Comparison of ENCODE assay signal across 20 mouse cellular contexts in genomic region chr2:178610211-178610975, GRCm38 (mm10).
DNase-seq lines count a peak whose midpoint lies in the region; ATAC-seq and TF ChIP-seq lines count a peak whose summit lies in the region.
"Had no signal": no experiment of that assay in that cellular context is flagged by ENCODE, and none has a peak within 500 bp of the region (broad histone marks: within the 10 kb centered on the region; RNA-seq: fewer than 3 reads in every experiment).

No protein-coding gene starts in this region.

- H3K9me3 ChIP-seq in forebrain, embryonic 11.5 days (ENCODE audit: control insufficient read depth, low read length) = no peaks in the 10 kb centered on the region
- H3K9me3 ChIP-seq in forebrain, embryonic 12.5 days = no peaks in the 10 kb centered on the region
- H3K9me3 ChIP-seq in kidney, embryonic 15.5 days (replicated peaks) = no peaks in the 10 kb centered on the region
- H3K9me3 ChIP-seq: embryonic facial prominence, embryonic 15.5 days; intestine, embryonic 15.5 days had no signal

- no peak for DNase-seq in forebrain, embryonic 11.5 days (ENCODE audit: low spot score)
- no peak for DNase-seq in brain, embryonic 14.5 days (ENCODE audit: low read depth)
- peak; percentile 41 to 69 for DNase-seq in kidney, postnatal 4 days
- DNase-seq in right cerebral cortex, postnatal 4 days = no peak
- no peak for DNase-seq in left cerebral cortex, postnatal 14 days (ENCODE audit: low spot score in 2 of 2)
- DNase-seq in spleen, postnatal 4 days (ENCODE audit: low spot score in 2 of 2) = no peak
- DNase-seq: adrenal gland, adult 2 months; cerebellum, postnatal 10 days; embryo, embryonic 11 days; heart, postnatal 10 days; left cerebral cortex, postnatal 4 days; lung, postnatal 10 days; thymus, postnatal 14 days had no signal

- no peak overlapping the region for H3K9ac ChIP-seq in forebrain, embryonic 11.5 days (ENCODE audit: low read length)
- H3K9ac ChIP-seq in forebrain, embryonic 12.5 days = no peak overlapping the region
- H3K9ac ChIP-seq in kidney, embryonic 15.5 days = no peak overlapping the region
- H3K9ac ChIP-seq: embryonic facial prominence, embryonic 15.5 days; hindbrain, embryonic 14.5 days; intestine, embryonic 15.5 days; liver, embryonic 14.5 days had no signal

- 0 out of 2 replicates have a peak, but pooled peaks have one; percentile 31 for ATAC-seq in forebrain, embryonic 11.5 days (replicated peaks; ENCODE audit: low FRiP score)
- no peak for ATAC-seq in forebrain, embryonic 12.5 days (ENCODE audit: low FRiP score)
- peak; percentile 69 for ATAC-seq in kidney, embryonic 15.5 days (replicated peaks; ENCODE audit: low FRiP score)
- ATAC-seq: intestine, embryonic 15.5 days had no signal

- intact Hi-C loops in left cerebral cortex, postnatal 14 days (cut with DNase I) = no loop called here

- H3K27me3 ChIP-seq in forebrain, embryonic 11.5 days (ENCODE audit: control insufficient read depth, insufficient read depth, low read length) = no peaks in the 10 kb centered on the region
- 0 out of 2 replicates have a peak, but pooled peaks cover 4% of the 10 kb centered on the region for H3K27me3 ChIP-seq in forebrain, embryonic 12.5 days
- H3K27me3 ChIP-seq in kidney, embryonic 15.5 days = no peaks in the 10 kb centered on the region
- H3K27me3 ChIP-seq: embryonic facial prominence, embryonic 15.5 days had no signal

- no peak overlapping the region for H3K4me3 ChIP-seq in forebrain, embryonic 11.5 days (ENCODE audit: low read depth, low read length)
- no peak overlapping the region for H3K4me3 ChIP-seq in forebrain, embryonic 12.5 days (replicated peaks)
- H3K4me3 ChIP-seq in kidney, embryonic 15.5 days (replicated peaks) = no peak overlapping the region
- H3K4me3 ChIP-seq: embryonic facial prominence, embryonic 15.5 days; intestine, embryonic 15.5 days had no signal

- WGBS in forebrain, embryonic 11.5 days = 61% methylated on average over 18 of the region's 18 CpGs
- 55% methylated on average over 18 of the region's 18 CpGs for WGBS in forebrain, embryonic 12.5 days
- whole genome bisulfite sequencing in kidney, embryonic 15.5 days = 21% methylated on average over 18 of the region's 18 CpGs

- 0 out of 2 replicates have a peak, but pooled peaks have one; percentile 1 for TF ChIP-seq CTCF in brain, embryonic 14.5 days (IDR thresholded peaks at IDR 0.05; ENCODE audit: borderline replicate concordance, extremely low read depth, insufficient read depth, insufficient read length)

- no peak overlapping the region for H3K4me2 ChIP-seq in forebrain, embryonic 11.5 days (ENCODE audit: low read depth, low read length, severe bottlenecking)
- no peak overlapping the region for H3K4me2 ChIP-seq in forebrain, embryonic 12.5 days
- H3K4me2 ChIP-seq in kidney, embryonic 15.5 days = peak overlapping the region; percentile 20; the same call in 1 of the 2 replicates
- H3K4me2 ChIP-seq: embryonic facial prominence, embryonic 15.5 days; heart, embryonic 11.5 days; hindbrain, embryonic 14.5 days; intestine, embryonic 15.5 days had no signal

- H3K4me1 ChIP-seq in forebrain, embryonic 11.5 days (replicated peaks; ENCODE audit: control insufficient read depth, insufficient read depth, low read length) = no peaks in the 10 kb centered on the region
- H3K4me1 ChIP-seq in forebrain, embryonic 12.5 days = peaks cover 13% of the 10 kb centered on the region; the same call in 1 of the 2 replicates
- peaks cover 51% of the 10 kb centered on the region for H3K4me1 ChIP-seq in kidney, embryonic 15.5 days

- no peak for TF ChIP-seq POLR2A in brain, embryonic 14.5 days (IDR thresholded peaks at IDR 0.05; ENCODE audit: borderline replicate concordance, extremely low read depth, insufficient read depth, insufficient read length, poor library complexity, severe bottlenecking)

- no peaks in the 10 kb centered on the region for H3K36me3 ChIP-seq in forebrain, embryonic 11.5 days (ENCODE audit: control insufficient read depth, insufficient read depth, low read length)
- H3K36me3 ChIP-seq in forebrain, embryonic 12.5 days (replicated peaks) = no peaks in the 10 kb centered on the region
- no peaks in the 10 kb centered on the region for H3K36me3 ChIP-seq in kidney, embryonic 15.5 days
- H3K36me3 ChIP-seq: embryonic facial prominence, embryonic 15.5 days; intestine, embryonic 15.5 days had no signal

- no peak overlapping the region for H3K27ac ChIP-seq in forebrain, embryonic 11.5 days (ENCODE audit: low read depth, low read length)
- H3K27ac ChIP-seq in forebrain, embryonic 12.5 days = no peak overlapping the region
- peak overlapping the region; percentile 76 for H3K27ac ChIP-seq in kidney, embryonic 15.5 days
- H3K27ac ChIP-seq: embryonic facial prominence, embryonic 15.5 days; hindbrain, embryonic 14.5 days; intestine, embryonic 15.5 days; liver, embryonic 14.5 days had no signal

Comparison
In these comparisons a context has a peak if more than half of its experiments do, and no peak if none do; other contexts are left out.
1. DNase-seq: peak in kidney, postnatal 4 days (2 of 2); none in forebrain, embryonic 11.5 days (single experiment), brain, embryonic 14.5 days (single experiment), right cerebral cortex, postnatal 4 days (single experiment), left cerebral cortex, postnatal 14 days (0 of 2) and spleen, postnatal 4 days (0 of 2).